Mouse (Mus musculus) hindbrain, postnatal 0 days (tissue): ENCODE measurements at regions not wholly inside any gene's neighbourhood (a gene's known extent, or its start where the extent isn't known, plus 50 kb on each side); places are given as distances from the start of the nearest gene placed in this dataset.
A peak's percentile ranks its signal among the peaks of the same experiment; 100 is the strongest.

Experiments used
- ATAC-seq: fragments of 200-750 bp; cut with Nextera tagmentation; 2 replicates; pipeline ENCODE4 v1.8.0; 2017; ENCODE audit warnings: mild to moderate bottlenecking, moderate TSS enrichment, moderate library complexity
- DNase-seq: peaks from one replicate; pipeline ENCODE4 v3.0.0-alpha.2; 2015; ENCODE audit warnings: low spot score
- H3K27ac ChIP-seq: fragments of 300-500 bp; sonication (generic); 2 replicates; pipeline ENCODE4 v1.5.1; 2014; ENCODE audit warnings: mild to moderate bottlenecking
- H3K27me3 ChIP-seq: fragments of 300-500 bp; sonication (generic); 2 replicates; pipeline ENCODE4 v1.6.1; 2014; ENCODE audit warnings: low read length, mixed read lengths; ENCODE audit not compliant: insufficient read depth
- H3K36me3 ChIP-seq: fragments of 300-500 bp; sonication (generic); 2 replicates; pipeline ENCODE4 v1.6.1; 2014; ENCODE audit warnings: low read length, mixed read lengths; ENCODE audit not compliant: insufficient read depth
- H3K4me1 ChIP-seq: fragments of 300-500 bp; sonication (generic); 2 replicates; pipeline ENCODE4 v1.6.1; 2014; ENCODE audit warnings: antibody characterized with exemption, low read length, mixed read lengths; ENCODE audit not compliant: insufficient read depth
- H3K4me2 ChIP-seq: fragments of 300-500 bp; sonication (generic); 2 replicates; pipeline ENCODE4 v1.6.1; 2014; ENCODE audit warnings: low read depth, mild to moderate bottlenecking, low read length, moderate library complexity, mixed read lengths
- H3K4me3 ChIP-seq: fragments of 300-500 bp; sonication (generic); 2 replicates; pipeline ENCODE4 v1.5.1; 2014; ENCODE audit warnings: low read length
- H3K9ac ChIP-seq: fragments of 300-500 bp; sonication (generic); replicated peaks from 2 replicates; pipeline ENCODE4 v1.6.1; 2014; ENCODE audit warnings: mild to moderate bottlenecking, low read length, moderate library complexity, mixed read lengths
- H3K9me3 ChIP-seq: fragments of 300-500 bp; sonication (generic); 2 replicates; pipeline ENCODE4 v1.6.1; 2016; ENCODE audit warnings: low read length, mixed read lengths
- CTCF ChIP-seq: IDR thresholded peaks from 2 replicates; pipeline ENCODE4 v1.5.1; 2016; ENCODE audit warnings: antibody characterized with exemption, control low read depth, low read depth
- WGBS: fragments of 180-500 bp; shearing (Covaris S2); extraction: QIAGEN DNeasy Blood & Tissue Kit; methylation state at CpG from one replicate; pipeline ENCODE4 v1.1.7; 2014; 5-methylcytosine and 5-hydroxymethylcytosine counted together

DNA sequence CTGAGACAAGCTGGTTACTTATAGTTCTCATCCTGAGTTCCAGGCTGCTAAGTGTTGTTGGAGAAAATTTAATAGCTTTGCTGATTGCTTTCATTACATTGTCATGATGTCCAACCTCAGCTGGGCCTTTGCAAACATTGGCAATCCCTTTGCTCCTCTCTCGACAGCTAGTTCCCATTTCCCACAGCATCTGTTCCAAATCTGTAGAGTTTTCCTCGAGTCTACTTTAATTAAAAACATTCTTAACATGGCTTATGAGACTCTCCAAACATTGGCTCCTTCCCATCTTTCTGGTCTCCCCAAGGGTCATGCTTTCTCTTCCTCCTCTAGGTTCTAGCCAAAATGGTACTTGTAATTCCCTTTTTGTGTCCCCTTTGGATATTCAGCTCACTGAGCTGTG is 672.6 kb upstream of the Gm8797 start:
- Histone ChIP-seq H3K36me3 (no peaks in the 10 kb centered on the region), H3K27me3 (no peaks in the 10 kb centered on the region), H3K9ac (no peak overlapping the region), H3K27ac (no peak overlapping the region), H3K4me2 (no peak overlapping the region), H3K4me3 (no peak overlapping the region), H3K4me1 (no peaks in the 10 kb centered on the region), H3K9me3 (no peaks in the 10 kb centered on the region)
- WGBS, result 55% methylated on average over 2 of the region's 2 CpGs
- no peak for TF ChIP-seq CTCF
- DNase-seq (no peak), ATAC-seq (no peak)

- no peak for TF ChIP-seq CTCF
- Histone ChIP-seq H3K9me3 (no peaks in the 10 kb centered on the region), H3K4me1 (no peaks in the 10 kb centered on the region), H3K27me3 (no peaks in the 10 kb centered on the region), H3K4me3 (no peak overlapping the region), H3K27ac (no peak overlapping the region), H3K9ac (no peak overlapping the region), H3K4me2 (no peak overlapping the region), H3K36me3 (no peaks in the 10 kb centered on the region)
- DNase-seq, result no peak
- no peak for ATAC-seq
These were observed 663.9 kb upstream of the Gm8797 start for GRCm38 (mm10) chr3:5086721-5087120.

DNA sequence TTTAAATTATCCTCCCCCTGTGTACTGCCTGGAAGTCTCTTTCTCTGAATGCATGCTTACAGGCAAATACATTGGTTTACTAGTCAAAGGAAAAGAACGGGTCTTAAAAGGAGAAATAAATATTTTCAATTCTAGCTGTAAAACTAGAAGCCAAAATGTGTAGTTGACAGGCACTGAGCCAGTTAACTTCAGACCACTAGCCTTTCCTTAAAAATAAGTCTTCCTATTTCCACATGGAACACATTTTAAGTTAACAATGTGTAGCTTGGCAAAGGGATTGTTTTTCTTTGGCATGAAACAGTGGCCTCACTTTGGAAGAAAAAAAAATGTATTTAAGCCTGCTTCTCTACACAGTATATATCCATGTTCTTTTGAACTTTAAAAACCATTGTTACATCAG is 661.7 kb upstream of the Gm8797 start:
- no peak overlapping the region for H3K4me3 ChIP-seq
- TF ChIP-seq CTCF, result no peak
- H3K27ac ChIP-seq, result no peak overlapping the region
- no peak for ATAC-seq
- no peak overlapping the region for H3K9ac ChIP-seq
- H3K36me3 ChIP-seq, result no peaks in the 10 kb centered on the region
- no peak for DNase-seq
- 70% methylated on average over 1 of the region's 1 CpGs for WGBS
- H3K4me2 ChIP-seq, result no peak overlapping the region
- no peaks in the 10 kb centered on the region for H3K4me1 ChIP-seq
- no peaks in the 10 kb centered on the region for H3K9me3 ChIP-seq
- no peaks in the 10 kb centered on the region for H3K27me3 ChIP-seq

DNA sequence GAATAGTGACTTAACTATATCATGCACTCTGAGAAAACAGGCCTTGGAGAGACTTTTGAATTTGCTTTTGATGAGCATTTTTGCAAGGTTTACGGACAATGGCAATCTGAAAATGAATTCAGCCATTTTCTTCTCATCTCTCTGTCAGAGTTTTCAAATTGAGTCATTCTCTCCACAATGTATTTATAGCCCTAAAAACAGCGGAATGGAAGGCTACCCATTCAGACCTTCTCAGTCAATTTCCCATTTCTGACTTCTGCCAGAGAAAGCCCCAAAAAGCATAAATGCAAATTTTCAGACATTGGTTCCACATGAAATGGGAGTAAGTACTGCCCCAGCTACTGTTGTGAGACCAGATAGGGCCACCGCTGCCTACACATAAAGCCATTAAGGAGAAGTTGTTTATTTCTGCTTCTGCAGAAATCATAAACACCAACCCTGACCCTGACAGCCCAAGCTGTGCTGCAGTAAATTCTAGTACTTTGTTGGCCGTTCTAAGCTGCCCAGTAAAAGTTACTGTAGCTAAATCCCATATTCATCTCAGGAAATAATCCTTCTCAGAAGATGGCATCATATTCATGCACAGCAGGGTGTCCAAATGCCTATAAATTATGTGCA is 661.1 kb upstream of the Gm8797 start:
- Histone ChIP-seq H3K27ac (no peak overlapping the region), H3K9me3 (no peaks in the 10 kb centered on the region), H3K4me2 (no peak overlapping the region), H3K36me3 (no peaks in the 10 kb centered on the region), H3K9ac (no peak overlapping the region), H3K4me3 (no peak overlapping the region), H3K4me1 (no peaks in the 10 kb centered on the region), H3K27me3 (no peaks in the 10 kb centered on the region)
- TF ChIP-seq CTCF, result no peak
- 78% methylated on average over 4 of the region's 4 CpGs for WGBS
- ATAC-seq (no peak), DNase-seq (peak; percentile 1)

GRCm38 (mm10) chr3:5090108-5090869 is 660.3 kb upstream of the Gm8797 start:
- Histone ChIP-seq H3K27ac (no peak overlapping the region), H3K9ac (no peak overlapping the region), H3K4me2 (no peak overlapping the region), H3K36me3 (no peaks in the 10 kb centered on the region), H3K4me1 (no peaks in the 10 kb centered on the region), H3K9me3 (no peaks in the 10 kb centered on the region), H3K27me3 (no peaks in the 10 kb centered on the region), H3K4me3 (no peak overlapping the region)
- peak; percentile 3 for DNase-seq
- peak; percentile 43; the same call in 1 of the 2 replicates for ATAC-seq
- WGBS, result 71% methylated on average over 13 of the region's 13 CpGs
- no peak for TF ChIP-seq CTCF

- ATAC-seq (no peak), DNase-seq (no peak)
- Histone ChIP-seq H3K36me3 (no peaks in the 10 kb centered on the region), H3K9ac (no peak overlapping the region), H3K9me3 (no peaks in the 10 kb centered on the region), H3K27ac (no peak overlapping the region), H3K4me1 (no peaks in the 10 kb centered on the region), H3K27me3 (no peaks in the 10 kb centered on the region), H3K4me2 (no peak overlapping the region), H3K4me3 (no peak overlapping the region)
- TF ChIP-seq CTCF, result no peak
These were observed 659.6 kb upstream of the Gm8797 start for GRCm38 (mm10) chr3:5090987-5091386.
